Mouse (Mus musculus) heart, embryonic 12.5 days (tissue): ENCODE results near the gene Lama5. TPM values are rescaled to one million over a fixed set of nuclear protein-coding genes. Genes with fewer than 3 reads are reported as not detected.
"Not testable (repeated sequence)": the region's sequence is repeated elsewhere in the genome, so short reads cannot be mapped to it uniquely, and the experiment has no call there.

Experiments
- ATAC-seq: fragments of 200-750 bp; cut with Nextera tagmentation; 2 replicates; pipeline ENCODE4 v1.8.0; 2017; ENCODE audit warnings: moderate TSS enrichment, moderate library complexity; ENCODE audit not compliant: insufficient number of reproducible peaks, low FRiP score
- H3K27ac ChIP-seq: fragments of 300-500 bp; sonication (generic); 2 replicates; pipeline ENCODE4 v1.5.1; 2016; ENCODE audit warnings: mild to moderate bottlenecking, moderate library complexity; ENCODE audit not compliant: poor library complexity, severe bottlenecking
- H3K27me3 ChIP-seq: fragments of 300-500 bp; sonication (generic); replicated peaks from 2 replicates; pipeline ENCODE4 v1.6.1; 2016; ENCODE audit warnings: mild to moderate bottlenecking, moderate library complexity
- H3K36me3 ChIP-seq: fragments of 300-500 bp; sonication (generic); 2 replicates; pipeline ENCODE4 v1.6.1; 2016; ENCODE audit warnings: mild to moderate bottlenecking, moderate library complexity
- H3K4me1 ChIP-seq: fragments of 300-500 bp; sonication (generic); replicated peaks from 2 replicates; pipeline ENCODE4 v1.6.1; 2016; ENCODE audit warnings: mild to moderate bottlenecking
- H3K4me2 ChIP-seq: fragments of 300-500 bp; sonication (generic); 2 replicates; pipeline ENCODE4 v1.6.1; 2016; ENCODE audit warnings: mild to moderate bottlenecking, moderate library complexity
- H3K4me3 ChIP-seq: fragments of 300-500 bp; sonication (generic); 2 replicates; pipeline ENCODE4 v1.5.1; 2016; ENCODE audit warnings: mild to moderate bottlenecking
- H3K9ac ChIP-seq: fragments of 300-500 bp; sonication (generic); 2 replicates; pipeline ENCODE4 v1.6.1; 2016; ENCODE audit warnings: mild to moderate bottlenecking, moderate library complexity
- H3K9me3 ChIP-seq: fragments of 300-500 bp; sonication (generic); replicated peaks from 2 replicates; pipeline ENCODE4 v1.6.1; 2016; ENCODE audit warnings: mild to moderate bottlenecking, moderate library complexity
- WGBS: fragments of 180-500 bp; shearing (Covaris S2); methylation state at CpG from one replicate; pipeline ENCODE4 v1.1.7; 2016; 5-methylcytosine and 5-hydroxymethylcytosine counted together
- polyA plus RNA-seq: library from polyadenylated mRNA; unstranded; fragments of >200 nt; fragmentation: Nextera tagmentation; extraction: Ambion mirVana; gene quantifications from 2 replicates; pipeline ENCODE4 v1.2.1, GENCODE M21; 2016

Gene Lama5
- polyA plus RNA-seq, 1 experiment from 2014 or later: 31.7 TPM

- H3K4me1 ChIP-seq: peaks cover 27% of the 10 kb centered on the region
- peaks cover 72% of the 10 kb centered on the region for H3K36me3 ChIP-seq
- H3K9me3 ChIP-seq: no peaks in the 10 kb centered on the region
- ATAC-seq: no peak
- H3K4me3 ChIP-seq: no peak overlapping the region
- 87% methylated on average over 7 of the region's 7 CpGs for WGBS
- H3K27ac ChIP-seq: no peak overlapping the region
- no peaks in the 10 kb centered on the region for H3K27me3 ChIP-seq
- H3K9ac ChIP-seq: no peak overlapping the region
- H3K4me2 ChIP-seq: no peak overlapping the region
Measured at GRCm38 (mm10) chr2:180261901-180262300, 36.2 kb upstream of the Lama5 start.

GRCm38 (mm10) chr2:180260610-180261480 lies 35.2 kb upstream of the Lama5 start:
- ATAC-seq: no peak
- no peak overlapping the region for H3K4me2 ChIP-seq
- no peaks in the 10 kb centered on the region for H3K9me3 ChIP-seq
- peaks cover 33% of the 10 kb centered on the region for H3K4me1 ChIP-seq
- no peak overlapping the region for H3K9ac ChIP-seq
- H3K36me3 ChIP-seq: peaks cover 63% of the 10 kb centered on the region
- 58% methylated on average over 8 of the region's 8 CpGs for WGBS
- H3K27ac ChIP-seq: no peak overlapping the region
- H3K4me3 ChIP-seq: no peak overlapping the region
- H3K27me3 ChIP-seq: no peaks in the 10 kb centered on the region

GRCm38 (mm10) chr2:180259826-180260609 lies 34.4 kb upstream of the Lama5 start:
- H3K4me3 ChIP-seq, H3K4me2 ChIP-seq, H3K9me3 ChIP-seq, H3K27ac ChIP-seq, ATAC-seq, H3K9ac ChIP-seq, H3K27me3 ChIP-seq: not testable (repeated sequence)
- Histone ChIP-seq H3K4me1 (peaks cover 34% of the 10 kb centered on the region), H3K36me3 (peaks cover 63% of the 10 kb centered on the region)
- WGBS: 75% methylated on average over 17 of the region's 17 CpGs

GRCm38 (mm10) chr2:180258951-180259484 lies 33.4 kb upstream of the Lama5 start:
- H3K9me3 ChIP-seq, ATAC-seq: not testable (repeated sequence)
- peaks cover 58% of the 10 kb centered on the region for H3K36me3 ChIP-seq

GRCm38 (mm10) chr2:180257963-180258865 lies 32.6 kb upstream of the Lama5 start:
- peak overlapping the region; percentile 77 for H3K4me2 ChIP-seq
- H3K27me3 ChIP-seq: no peaks in the 10 kb centered on the region
- H3K4me1 ChIP-seq: peaks cover 34% of the 10 kb centered on the region
- H3K4me3 ChIP-seq: peak overlapping the region; percentile 88
- peak overlapping the region; percentile 94 for H3K9ac ChIP-seq
- H3K27ac ChIP-seq: peak overlapping the region; percentile 80
- no peaks in the 10 kb centered on the region for H3K9me3 ChIP-seq
- ATAC-seq: no peak
- peaks cover 50% of the 10 kb centered on the region for H3K36me3 ChIP-seq
- WGBS: 53% methylated on average over 11 of the region's 11 CpGs

More at GRCm38 (mm10) chr2:180258951-180259484, 33.4 kb upstream of the Lama5 start:
- H3K4me1 ChIP-seq: peaks cover 34% of the 10 kb centered on the region
- H3K4me2 ChIP-seq, H3K9ac ChIP-seq, H3K4me3 ChIP-seq, H3K27me3 ChIP-seq, H3K27ac ChIP-seq: not testable (repeated sequence)
- WGBS: 72% methylated on average over 10 of the region's 10 CpGs

GRCm38 (mm10) chr2:180257001-180257521 lies 31.4 kb upstream of the Lama5 start, which contains the start of gene Rps21:
Gene Rps21 (plus strand): TSS chr2:180257377.
- Histone ChIP-seq H3K9me3 (no peaks in the 10 kb centered on the region), H3K27ac (peak within 1 kb of the TSS; percentile 94), H3K4me3 (peak within 1 kb of the TSS; percentile 88), H3K4me1 (peaks cover 24% of the 10 kb centered on the region), H3K36me3 (peaks cover 38% of the 10 kb centered on the region), H3K4me2 (peak within 1 kb of the TSS; percentile 77), H3K27me3 (no peaks in the 10 kb centered on the region), H3K9ac (peak within 1 kb of the TSS; percentile 94)
- under 1% methylated on average over 38 of the region's 38 CpGs for WGBS
- ATAC-seq: peak; percentile 96

GRCm38 (mm10) chr2:180256296-180257000 lies 30.8 kb upstream of the Lama5 start:
- Histone ChIP-seq H3K4me2 (peak overlapping the region; percentile 77), H3K36me3 (peaks cover 32% of the 10 kb centered on the region), H3K27me3 (no peaks in the 10 kb centered on the region), H3K4me1 (peaks cover 21% of the 10 kb centered on the region), H3K4me3 (peak overlapping the region; percentile 88), H3K9ac (peak overlapping the region; percentile 78), H3K9me3 (no peaks in the 10 kb centered on the region), H3K27ac (peak overlapping the region; percentile 94)
- WGBS: 23% methylated on average over 26 of the region's 26 CpGs
- peak; percentile 66 for ATAC-seq

- no peak for ATAC-seq
- WGBS: 87% methylated on average over 9 of the region's 9 CpGs
- H3K36me3 ChIP-seq: peaks cover 25% of the 10 kb centered on the region
- no peaks in the 10 kb centered on the region for H3K27me3 ChIP-seq
- H3K9me3 ChIP-seq: no peaks in the 10 kb centered on the region
- H3K9ac ChIP-seq: no peak overlapping the region
- peaks cover 21% of the 10 kb centered on the region for H3K4me1 ChIP-seq
- peak overlapping the region; percentile 77 for H3K4me2 ChIP-seq
- no peak overlapping the region for H3K27ac ChIP-seq
- H3K4me3 ChIP-seq: no peak overlapping the region
Measured at GRCm38 (mm10) chr2:180255701-180256100, 30.0 kb upstream of the Lama5 start.

- 91% methylated on average over 5 of the region's 5 CpGs for WGBS
- ATAC-seq: no peak
- no peak overlapping the region for H3K27ac ChIP-seq
Measured at GRCm38 (mm10) chr2:180254436-180255209, 29.0 kb upstream of the Lama5 start.

More at GRCm38 (mm10) chr2:180254436-180255209, 29.0 kb upstream of the Lama5 start:
- H3K9me3 ChIP-seq: no peaks in the 10 kb centered on the region
- no peak overlapping the region for H3K4me3 ChIP-seq
- no peaks in the 10 kb centered on the region for H3K27me3 ChIP-seq
- no peak overlapping the region for H3K4me2 ChIP-seq
- H3K4me1 ChIP-seq: peaks cover 22% of the 10 kb centered on the region
- H3K36me3 ChIP-seq: peaks cover 14% of the 10 kb centered on the region
- H3K9ac ChIP-seq: no peak overlapping the region
